Mouse (Mus musculus): ENCODE results near the gene Celf3. TPM values are rescaled to one million over a fixed set of nuclear protein-coding genes. Genes with fewer than 3 reads are reported as not detected.
A peak's percentile ranks its signal among the peaks of the same experiment; 100 is the strongest.

Gene Celf3
- total RNA-seq, 1 experiment from 2014 or later: 0.12 TPM

GRCm38 (mm10) chr3:94477444-94477843, 651 bp upstream of the Celf3 start:
- no peak for ATAC-seq (ENCODE audit: extremely low read depth, insufficient number of reproducible peaks, low FRiP score, poor library complexity, severe bottlenecking)

- no peak for ATAC-seq (ENCODE audit: extremely low read depth, insufficient number of reproducible peaks, low FRiP score, poor library complexity, severe bottlenecking)
These were observed 585 bp downstream of the Celf3 start for GRCm38 (mm10) chr3:94478591-94479169.

GRCm38 (mm10) chr3:94479564-94479963, 1.5 kb downstream of the Celf3 start:
- no peak for ATAC-seq (ENCODE audit: extremely low read depth, insufficient number of reproducible peaks, low FRiP score, poor library complexity, severe bottlenecking)

GRCm38 (mm10) chr3:94480291-94480884, 2.3 kb downstream of the Celf3 start, which contains the start of gene Riiad1:
Riiad1 (minus strand) TSS chr3:94480341.
- no peak for ATAC-seq (ENCODE audit: extremely low read depth, insufficient number of reproducible peaks, low FRiP score, poor library complexity, severe bottlenecking)

- ATAC-seq (ENCODE audit: extremely low read depth, insufficient number of reproducible peaks, low FRiP score, poor library complexity, severe bottlenecking): no peak
These were observed 3.3 kb downstream of the Celf3 start for GRCm38 (mm10) chr3:94481429-94481828.

- peak; percentile 57 for ATAC-seq (ENCODE audit: extremely low read depth, insufficient number of reproducible peaks, low FRiP score, poor library complexity, severe bottlenecking)
These were observed 4.8 kb downstream of the Celf3 start for GRCm38 (mm10) chr3:94482764-94483385.

- no peak for ATAC-seq (ENCODE audit: extremely low read depth, insufficient number of reproducible peaks, low FRiP score, poor library complexity, severe bottlenecking)
These were observed 5.8 kb downstream of the Celf3 start for GRCm38 (mm10) chr3:94483790-94484439.

- ATAC-seq (ENCODE audit: extremely low read depth, insufficient number of reproducible peaks, low FRiP score, poor library complexity, severe bottlenecking): no peak
These were observed 7.8 kb downstream of the Celf3 start for GRCm38 (mm10) chr3:94485922-94486321.

GRCm38 (mm10) chr3:94487581-94487980, 9.5 kb downstream of the Celf3 start:
- ATAC-seq (ENCODE audit: extremely low read depth, insufficient number of reproducible peaks, low FRiP score, poor library complexity, severe bottlenecking): no peak

GRCm38 (mm10) chr3:94497162-94497561, 19.1 kb downstream of the Celf3 start:
- ATAC-seq (ENCODE audit: extremely low read depth, insufficient number of reproducible peaks, low FRiP score, poor library complexity, severe bottlenecking): no peak

- no peak for ATAC-seq (ENCODE audit: extremely low read depth, insufficient number of reproducible peaks, low FRiP score, poor library complexity, severe bottlenecking)
These were observed 24.1 kb downstream of the Celf3 start for GRCm38 (mm10) chr3:94502243-94502642.

- ATAC-seq (ENCODE audit: extremely low read depth, insufficient number of reproducible peaks, low FRiP score, poor library complexity, severe bottlenecking): no peak
These were observed 28.6 kb downstream of the Celf3 start for GRCm38 (mm10) chr3:94506664-94507063.

- no peak for ATAC-seq (ENCODE audit: extremely low read depth, insufficient number of reproducible peaks, low FRiP score, poor library complexity, severe bottlenecking)
These were observed 48.6 kb downstream of the Celf3 start for GRCm38 (mm10) chr3:94526731-94527130.

- no peak for ATAC-seq (ENCODE audit: extremely low read depth, insufficient number of reproducible peaks, low FRiP score, poor library complexity, severe bottlenecking)
These were observed 55.9 kb downstream of the Celf3 start for GRCm38 (mm10) chr3:94533968-94534367.

GRCm38 (mm10) chr3:94537187-94537586, 59.1 kb downstream of the Celf3 start:
- ATAC-seq (ENCODE audit: extremely low read depth, insufficient number of reproducible peaks, low FRiP score, poor library complexity, severe bottlenecking): no peak

Other genes starting within 250 kb of the Celf3 start
- gene Gm4778, start 214.3 kb upstream of the Celf3 start, total RNA-seq (2017): not detected in 2 replicates
- gene Them4, start 168.2 kb upstream of the Celf3 start, total RNA-seq (2017): 5.0 and 5.9 TPM in 2 replicates
- not detected in 2 replicates for gene Them5, start 136.2 kb upstream of the Celf3 start, total RNA-seq (2017)
- gene C2cd4d, start 115.9 kb upstream of the Celf3 start, total RNA-seq (2017): not detected in 2 replicates
- gene Rorc, start 105.5 kb upstream of the Celf3 start, total RNA-seq (2017): 0.74 and 1.3 TPM in 2 replicates
- gene Lingo4, start 79.8 kb upstream of the Celf3 start, total RNA-seq (2017): not detected in 2 replicates
- 0.58 and 1.1 TPM in 2 replicates for gene Tdrkh, start 65.0 kb upstream of the Celf3 start, total RNA-seq (2017)
- gene Mrpl9, start 35.0 kb upstream of the Celf3 start, total RNA-seq (2017): 40.0 and 42.2 TPM in 2 replicates
- gene Oaz3, start 34.4 kb upstream of the Celf3 start, total RNA-seq (2017): not detected in 2 replicates
- gene Riiad1, start 2.0 kb downstream of the Celf3 start, total RNA-seq (2017): 1.8 TPM in 1 of 2 replicates, not detected in the other
- gene Snx27, start 104.4 kb downstream of the Celf3 start, total RNA-seq (2017): 41.3 and 47.1 TPM in 2 replicates
- not detected in 2 replicates for gene Gm10972, start 164.8 kb downstream of the Celf3 start, total RNA-seq (2017)
- gene Tuft1, start 180.6 kb downstream of the Celf3 start, total RNA-seq (2017): 4.1 and 4.9 TPM in 2 replicates
- gene Selenbp2, start 215.3 kb downstream of the Celf3 start, total RNA-seq (2017): not detected in 2 replicates

All from neutrophil, adult 5-6 weeks (primary cell).